Mouse (Mus musculus) T-cell, adult 66 days (primary cell): ENCODE measurements around the gene Fam240a. TPM values are rescaled to one million over a fixed set of nuclear protein-coding genes. Genes with fewer than 3 reads are reported as not detected.

Experiments used
- total RNA-seq, 2 experiments: library from RNA; stranded (reverse); gene quantifications; 3 replicates in 1 of 2; 4 replicates in 1 of 2; pipeline ENCODE4 v1.2.4; 2023

The Fam240a gene
- 1 to 10 TPM; 3.6 to 5.6 TPM for total RNA-seq

GRCm38 (mm10) chr9:110916786-110917185, at the start of gene Fam240a:
Gene Fam240a, minus strand, starts transcription at chr9:110916861.

GRCm38 (mm10) chr9:110951397-110951796, 34.7 kb upstream of the Fam240a start, which contains the start of gene Lrrc2:
Gene Lrrc2, plus strand, starts transcription at chr9:110951545.

GRCm38 (mm10) chr9:110945926-110946325, 29.3 kb upstream of the Fam240a start, which contains the start of gene Tdgf1:
Gene Tdgf1, minus strand, starts transcription at chr9:110946158.

GRCm38 (mm10) chr9:110879998-110880561, 36.6 kb downstream of the Fam240a start, which contains the start of gene Tmie:
Gene Tmie, minus strand, starts transcription at chr9:110880113.

GRCm38 (mm10) chr9:110879191-110879920, 37.3 kb downstream of the Fam240a start, which contains the start of gene Als2cl:
Gene Als2cl, plus strand, starts transcription at chr9:110879870.

Other genes with a start within 250 kb of the Fam240a start
- gene Myl3, start 175.0 kb downstream of the Fam240a start, total RNA-seq: not detected
- not detected for gene Pth1r, start 169.7 kb downstream of the Fam240a start, total RNA-seq
- not detected for gene Prss42, start 118.7 kb downstream of the Fam240a start, total RNA-seq
- not detected for gene Prss44, start 102.9 kb downstream of the Fam240a start, total RNA-seq
- gene Prss43, start 90.2 kb downstream of the Fam240a start, total RNA-seq: not detected
- gene Prss45, start 82.3 kb downstream of the Fam240a start, total RNA-seq: not detected
- not detected for gene Prss46, start 72.4 kb downstream of the Fam240a start, total RNA-seq
- gene Prss50, start 58.9 kb downstream of the Fam240a start, total RNA-seq: under 1 TPM in 1 of 2 experiments, not detected in 1; 0.92 TPM
- gene Als2cl, start 37.0 kb downstream of the Fam240a start, total RNA-seq: 100 to 1,000 TPM; 470 to 474 TPM
- 10 to 100 TPM; 29.8 to 30.7 TPM for gene Tmie, start 36.7 kb downstream of the Fam240a start, total RNA-seq
- under 1 TPM in 1 of 2 experiments, not detected in 1; 0.86 TPM for gene Tdgf1, start 29.3 kb upstream of the Fam240a start, total RNA-seq
- gene Lrrc2, start 34.7 kb upstream of the Fam240a start, total RNA-seq: under 1 TPM; 0.15 to 0.35 TPM
- gene Rtp3, start 73.7 kb upstream of the Fam240a start, total RNA-seq: not detected
- gene Ltf, start 102.4 kb upstream of the Fam240a start, total RNA-seq: 1 to 10 TPM; 4.8 to 5.4 TPM
- gene Ccrl2, start 140.7 kb upstream of the Fam240a start, total RNA-seq: 1 to 10 TPM; 3.1 to 4.7 TPM
- gene Lrrfip2, start 200.7 kb upstream of the Fam240a start, total RNA-seq: 10 to 100 TPM; 27.0 to 27.1 TPM